Mouse (Mus musculus): ENCODE results near the gene Sync. TPM values are rescaled to one million over a fixed set of nuclear protein-coding genes. Genes with fewer than 3 reads are reported as not detected.

Gene Sync
- total RNA-seq, 2 experiments from 2014 or later, result not detected

GRCm38 (mm10) chr4:129299121-129299520, 11.7 kb downstream of the Sync start:
- no peak for ATAC-seq (replicated peaks; ENCODE audit: poor library complexity, severe bottlenecking)

- ATAC-seq (replicated peaks; ENCODE audit: poor library complexity, severe bottlenecking), result no peak
Measured at GRCm38 (mm10) chr4:129303401-129303800, 16.0 kb downstream of the Sync start.

DNA sequence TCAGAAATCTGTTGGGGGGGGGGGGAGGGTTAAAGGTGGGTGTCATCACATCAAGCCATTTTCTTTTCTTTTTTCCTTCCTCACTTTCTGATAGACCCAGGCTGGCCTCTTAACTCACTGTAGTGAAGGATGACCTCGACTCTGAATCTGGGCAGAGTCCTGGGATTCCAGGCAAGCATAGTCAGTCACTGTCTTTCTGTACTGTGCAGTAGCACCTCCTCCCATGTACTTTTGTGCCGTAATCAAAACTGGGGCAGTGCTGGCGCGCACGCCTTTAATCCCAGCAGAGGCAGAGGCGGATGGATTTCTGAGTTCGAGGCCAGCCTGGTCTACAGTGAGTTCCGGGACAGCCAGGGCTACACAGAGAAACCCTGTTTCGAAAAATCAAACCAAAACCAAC, 16.4 kb downstream of the Sync start:
- no peak for ATAC-seq (replicated peaks; ENCODE audit: poor library complexity, severe bottlenecking)

GRCm38 (mm10) chr4:129304306-129304705, 16.9 kb downstream of the Sync start:
- ATAC-seq (replicated peaks; ENCODE audit: poor library complexity, severe bottlenecking), result no peak

DNA sequence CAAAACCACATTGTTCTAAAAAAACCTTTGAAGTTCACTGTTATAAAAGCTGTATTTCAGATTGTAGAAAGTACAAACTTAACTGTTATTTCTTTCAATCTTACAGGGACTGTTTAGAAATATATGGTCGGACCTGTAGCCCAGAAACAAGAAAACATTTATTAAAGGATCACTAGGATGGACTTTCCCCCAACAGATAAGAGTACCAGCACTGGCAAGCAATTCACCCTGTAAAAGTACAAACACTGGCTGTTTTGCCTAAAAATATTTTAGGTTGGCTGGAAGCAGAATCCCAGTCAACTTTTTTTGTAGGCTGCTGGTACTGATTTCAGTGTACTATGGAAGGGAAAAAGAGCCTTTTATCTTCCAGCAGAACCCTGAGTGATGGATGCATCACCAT, 20.5 kb downstream of the Sync start:
- no peak for ATAC-seq (replicated peaks; ENCODE audit: poor library complexity, severe bottlenecking)

DNA sequence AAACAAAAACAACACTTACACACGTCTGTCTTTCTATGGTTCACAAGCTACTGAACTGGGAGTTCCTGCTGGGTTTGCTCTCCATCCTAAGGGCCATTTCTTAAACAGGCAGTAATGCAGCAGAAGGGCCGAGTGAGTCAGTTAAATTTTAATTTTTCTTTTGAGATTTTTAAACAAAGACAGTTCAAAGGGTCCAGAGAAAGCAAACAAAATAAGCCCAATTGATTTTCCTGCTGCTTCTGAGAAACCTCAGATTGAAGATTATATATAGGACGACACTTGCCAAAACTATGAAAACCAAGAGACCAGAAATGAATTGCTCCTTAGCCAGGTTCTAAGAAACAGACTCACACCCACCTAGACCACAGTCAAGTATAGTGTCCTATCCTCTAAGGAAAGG, 26.5 kb downstream of the Sync start:
- no peak for ATAC-seq (replicated peaks; ENCODE audit: poor library complexity, severe bottlenecking)

- no peak for ATAC-seq (replicated peaks; ENCODE audit: poor library complexity, severe bottlenecking)
Measured at GRCm38 (mm10) chr4:129320876-129321275, 33.5 kb downstream of the Sync start.

DNA sequence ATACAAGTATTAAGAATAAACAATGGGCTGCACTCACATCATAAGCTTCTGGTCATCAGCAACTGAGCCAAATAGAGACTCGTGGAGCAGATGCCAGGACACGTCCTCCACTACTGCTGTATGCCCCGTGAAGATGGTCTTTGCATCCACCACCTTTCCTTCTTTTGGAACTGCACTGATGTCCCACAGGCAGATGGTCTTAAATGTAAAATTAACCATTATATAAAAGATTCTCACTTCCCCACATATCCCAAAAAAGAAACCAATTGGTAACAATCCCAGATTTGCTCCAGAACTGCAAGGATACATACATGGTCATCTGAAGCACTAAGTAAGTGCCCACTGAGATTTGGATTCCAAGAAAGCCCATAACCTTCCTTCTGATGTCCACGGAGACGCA, 34.6 kb downstream of the Sync start:
- ATAC-seq (replicated peaks; ENCODE audit: poor library complexity, severe bottlenecking), result no peak

DNA sequence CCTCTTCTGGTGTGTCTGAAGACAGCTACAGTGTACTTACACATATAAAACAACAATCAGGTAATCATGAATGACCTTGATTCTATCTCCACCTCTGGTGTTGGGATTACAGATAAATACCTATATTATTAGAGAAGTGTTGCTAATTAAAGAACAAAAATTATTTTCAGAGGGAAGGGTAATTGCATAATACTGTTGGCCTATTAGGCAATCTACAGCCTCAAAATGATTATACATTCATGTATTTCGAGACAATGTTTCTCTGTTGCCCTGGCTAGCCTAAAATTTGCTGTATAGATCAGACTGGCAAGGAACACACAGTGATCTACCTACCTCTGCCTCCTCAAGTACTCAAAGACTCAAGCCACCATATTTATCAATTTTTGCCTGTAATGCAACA, 36.1 kb downstream of the Sync start:
- ATAC-seq (replicated peaks; ENCODE audit: poor library complexity, severe bottlenecking), result no peak; the same call in 1 of the 2 replicates

DNA sequence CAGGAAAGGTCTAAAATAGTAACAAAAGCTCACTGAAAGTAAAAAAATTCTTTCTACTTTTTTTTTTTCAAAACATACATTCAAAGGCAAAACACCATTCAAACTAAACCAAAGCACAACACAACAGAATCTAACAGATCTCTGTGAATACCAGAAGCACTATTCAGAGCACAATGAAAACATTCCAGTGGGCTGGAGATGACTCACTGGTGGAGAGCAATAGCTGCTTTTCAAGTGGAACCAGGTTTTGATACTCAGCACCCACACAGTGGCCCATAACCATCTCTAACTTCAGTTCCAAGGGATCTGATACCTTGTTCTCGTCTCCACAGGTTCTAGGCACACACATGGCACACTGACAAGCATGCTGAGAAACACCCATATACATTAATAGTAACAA, 37.3 kb downstream of the Sync start:
- no peak for ATAC-seq (replicated peaks; ENCODE audit: poor library complexity, severe bottlenecking)

DNA sequence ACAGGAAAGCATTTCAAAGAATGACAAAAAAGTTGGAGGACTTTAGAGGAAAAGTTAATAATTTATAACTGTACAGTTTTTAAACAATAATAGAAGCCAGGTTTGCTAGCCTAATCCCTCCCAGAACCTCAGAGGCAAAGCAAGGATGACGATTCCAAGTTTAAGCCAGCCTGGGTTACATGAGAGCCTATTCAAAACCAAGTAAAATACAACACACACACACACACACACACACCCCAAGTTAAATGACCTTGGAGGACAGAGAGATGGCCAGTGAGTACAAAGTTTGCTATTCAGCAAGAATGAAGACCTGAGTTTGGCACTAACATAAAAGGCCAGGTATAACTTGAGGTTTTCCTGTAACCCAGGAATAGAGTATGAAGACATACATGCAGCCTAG, 38.8 kb downstream of the Sync start:
- no peak for ATAC-seq (replicated peaks; ENCODE audit: poor library complexity, severe bottlenecking)

GRCm38 (mm10) chr4:129332846-129333245, 45.4 kb downstream of the Sync start:
- ATAC-seq (replicated peaks; ENCODE audit: poor library complexity, severe bottlenecking), result no peak

DNA sequence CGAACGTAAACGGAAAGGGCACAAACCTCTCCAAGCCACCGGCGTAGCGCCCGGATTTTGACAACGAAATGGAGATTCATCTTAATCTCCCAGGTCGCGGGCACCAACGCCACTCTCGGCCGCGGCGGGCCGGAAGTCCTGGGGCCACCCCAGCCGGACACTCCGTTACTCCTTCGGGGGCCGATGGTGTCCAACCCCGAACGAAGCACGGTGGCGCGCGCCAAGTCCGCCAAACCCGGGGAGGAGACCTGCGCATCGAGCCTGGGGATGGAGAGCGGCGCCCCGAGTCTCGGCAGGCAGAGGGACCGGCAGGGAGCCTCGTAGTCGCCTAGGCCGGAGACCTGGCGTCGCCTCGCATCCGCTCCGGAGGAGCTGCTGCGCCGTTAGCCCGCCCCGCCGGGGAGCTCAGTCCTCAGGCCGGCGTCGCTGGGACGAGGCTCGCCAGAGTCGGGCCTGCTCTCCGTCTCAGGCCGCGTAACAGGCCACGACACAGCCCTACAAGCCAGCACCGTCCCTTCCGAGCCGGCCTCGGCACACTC, 47.3 kb downstream of the Sync start:
- ATAC-seq (replicated peaks; ENCODE audit: poor library complexity, severe bottlenecking), result peak; percentile 8

DNA sequence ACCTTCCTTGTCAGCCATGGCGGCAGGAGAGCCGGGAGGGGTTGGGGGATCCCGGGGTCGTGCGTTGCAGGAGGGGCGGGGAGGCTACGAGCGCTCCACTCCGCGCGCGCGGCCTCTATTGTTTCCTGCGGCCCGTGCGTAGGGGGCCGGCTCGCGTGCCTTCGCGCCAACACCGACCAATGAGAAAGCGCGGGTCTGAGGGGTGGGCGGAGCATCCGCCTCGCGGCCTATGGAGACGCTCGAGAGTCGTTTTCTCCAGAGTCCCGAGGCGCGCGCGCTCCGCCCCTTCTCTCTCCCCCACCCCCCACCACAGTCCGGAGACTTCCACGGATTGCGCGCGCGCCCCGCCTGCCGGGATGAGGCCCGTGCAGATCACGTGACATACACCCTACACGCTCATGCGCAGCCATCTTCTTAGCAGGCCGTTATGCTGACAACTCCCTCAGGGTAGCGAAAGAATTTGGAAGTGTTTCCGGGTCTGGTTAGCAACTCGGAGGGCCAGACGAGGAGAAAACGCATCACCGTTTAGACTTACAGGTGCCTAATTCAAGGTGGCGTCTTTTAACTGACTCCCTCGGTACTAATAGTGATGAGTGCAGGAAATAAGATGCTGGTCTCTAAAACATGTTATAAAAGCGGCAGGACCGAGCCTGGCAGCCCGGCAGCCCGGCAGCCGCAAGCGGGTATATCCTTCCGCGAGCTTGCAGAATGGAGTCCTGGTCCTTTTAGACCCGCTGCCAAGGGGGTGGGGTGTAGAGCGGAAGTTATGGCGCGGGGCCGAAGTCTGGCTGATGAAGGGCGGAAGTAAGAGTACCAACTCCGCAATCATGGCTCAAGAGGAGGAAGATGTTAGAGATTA, 48.0 kb downstream of the Sync start, which contains the start of the genes Rbbp4 and Zbtb8os:
Rbbp4 (minus strand) TSS at position 155 of the 859 bp plus-strand sequence.
Zbtb8os (plus strand) TSS at position 480 of the 859 bp plus-strand sequence.
- peak; percentile 88 for ATAC-seq (replicated peaks; ENCODE audit: poor library complexity, severe bottlenecking)

DNA sequence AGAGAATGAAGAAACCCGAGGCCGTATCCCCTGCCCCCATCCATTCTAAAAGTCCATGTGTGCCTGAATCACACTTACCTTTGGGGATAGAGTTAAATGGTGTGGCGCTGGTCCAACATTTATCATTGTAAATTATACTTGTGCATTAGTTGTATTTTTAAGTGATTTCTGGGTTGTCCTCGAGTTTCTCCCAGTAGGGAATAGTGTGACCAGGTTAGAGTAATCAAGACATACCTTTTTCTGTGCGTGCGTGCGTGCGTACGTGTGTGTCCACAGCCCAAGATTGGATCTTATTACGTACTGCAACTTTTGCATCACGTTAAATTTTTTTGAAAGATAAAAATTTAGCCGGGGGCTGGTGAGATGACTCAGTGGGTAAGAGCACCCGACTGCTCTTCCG, 48.9 kb downstream of the Sync start:
- ATAC-seq (replicated peaks; ENCODE audit: poor library complexity, severe bottlenecking), result no peak

DNA sequence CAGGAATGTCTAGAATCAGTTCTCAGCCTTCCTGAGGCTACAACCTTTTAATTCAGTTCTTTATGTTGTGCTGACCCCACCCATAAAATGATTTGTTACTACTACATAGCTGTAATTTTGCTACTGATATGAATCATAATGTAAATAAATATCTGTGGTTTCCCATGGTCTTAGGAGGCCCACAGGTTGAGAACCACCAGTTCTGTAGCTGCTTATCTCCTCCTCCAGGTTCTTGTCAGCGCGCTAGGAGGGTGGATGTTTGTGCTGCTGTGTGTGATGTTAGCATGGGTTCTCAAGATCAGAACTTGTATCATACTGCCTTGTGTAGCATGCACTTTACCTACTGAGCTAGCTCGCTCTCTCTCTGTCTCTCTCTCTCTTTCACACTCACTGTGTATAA, 52.3 kb downstream of the Sync start:
- ATAC-seq (replicated peaks; ENCODE audit: poor library complexity, severe bottlenecking), result no peak

GRCm38 (mm10) chr4:129341888-129342287, 54.5 kb downstream of the Sync start:
- ATAC-seq (replicated peaks; ENCODE audit: poor library complexity, severe bottlenecking), result peak; percentile 42; the same call in 1 of the 2 replicates

DNA sequence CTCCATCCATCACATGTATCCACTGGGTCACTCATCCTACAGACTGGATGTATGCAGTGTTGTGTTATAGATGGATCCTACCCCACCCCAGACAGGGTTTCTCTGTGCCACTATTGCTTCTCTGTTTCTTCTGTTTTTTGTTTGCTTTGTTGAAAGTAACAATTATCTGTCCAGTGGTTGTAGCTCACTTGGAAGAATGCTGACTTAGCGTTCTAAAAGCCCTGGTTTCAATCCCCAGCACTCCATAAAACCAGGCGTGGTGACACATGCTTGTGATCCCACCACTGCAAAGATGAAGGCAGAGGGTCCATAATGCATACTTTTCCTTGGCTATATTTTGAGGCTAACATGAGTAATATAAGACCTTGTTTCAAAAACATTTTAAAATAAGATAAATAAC, 55.3 kb downstream of the Sync start:
- ATAC-seq (replicated peaks; ENCODE audit: poor library complexity, severe bottlenecking), result no peak

DNA sequence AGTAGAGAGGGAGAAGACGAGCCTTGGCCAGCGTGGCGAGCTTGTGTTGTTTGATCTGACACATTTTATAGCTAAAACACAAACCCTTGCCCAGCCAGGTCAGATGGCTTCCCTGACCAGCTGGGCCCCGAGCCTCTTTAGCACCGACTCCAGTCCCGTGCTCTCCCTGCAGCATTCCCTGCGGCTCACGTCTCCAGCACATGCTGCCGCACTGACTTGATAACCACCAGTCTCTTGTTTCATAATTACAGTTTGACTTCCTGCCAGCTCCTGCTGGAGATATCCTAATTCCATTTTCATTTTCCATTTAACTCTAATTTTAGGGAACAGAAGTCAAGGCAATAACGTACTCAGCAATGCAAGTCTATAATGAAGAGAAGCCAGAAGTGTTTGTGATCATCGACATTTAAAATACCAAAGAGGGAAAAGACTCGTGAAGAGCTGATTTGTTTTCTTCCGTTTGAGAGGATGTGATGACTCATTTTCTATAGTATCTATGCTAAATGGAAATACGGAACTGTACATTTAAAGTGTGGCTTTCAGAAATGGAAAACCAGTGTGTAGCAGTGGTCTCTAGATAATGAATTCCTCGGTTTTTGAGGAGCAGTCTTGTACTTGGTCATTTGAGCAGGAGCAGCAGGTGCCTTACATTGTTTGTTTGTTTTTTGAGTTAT, 59.2 kb downstream of the Sync start:
- no peak for ATAC-seq (replicated peaks; ENCODE audit: poor library complexity, severe bottlenecking)

- peak; percentile 93 for ATAC-seq (replicated peaks; ENCODE audit: poor library complexity, severe bottlenecking)
Measured at GRCm38 (mm10) chr4:129350644-129351043, 63.2 kb downstream of the Sync start.

DNA sequence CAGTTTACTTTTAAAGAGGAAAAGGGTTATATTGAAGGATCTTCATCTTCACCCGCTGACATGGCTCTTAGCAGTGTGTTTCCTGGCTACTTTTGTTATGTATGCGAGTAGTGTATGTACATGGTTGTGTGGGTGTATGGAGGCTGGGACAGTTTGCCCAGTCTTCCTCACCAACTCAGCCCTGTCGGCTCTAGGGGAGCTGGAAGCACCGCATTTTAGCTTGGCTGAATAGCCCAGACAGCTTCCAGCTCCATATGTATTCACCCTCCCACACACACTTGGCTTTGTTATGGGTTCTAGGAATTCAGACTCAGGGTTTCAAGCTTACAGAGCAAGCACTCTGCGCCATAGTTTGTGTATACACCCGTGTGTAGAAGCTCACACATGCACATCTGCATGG, 63.7 kb downstream of the Sync start:
- no peak for ATAC-seq (replicated peaks; ENCODE audit: poor library complexity, severe bottlenecking)
